Mouse (Mus musculus) C2C12 (cell line): ENCODE measurements around the gene Rpl10a. TPM values are rescaled to one million over a fixed set of nuclear protein-coding genes. Genes with fewer than 3 reads are reported as not detected.

Experiments used
- H3K27me3 ChIP-seq: one replicate; pipeline ENCODE4 v1.6.1; 2011; ENCODE audit not compliant: control insufficient read depth, insufficient read depth, insufficient read length
- H3K36me3 ChIP-seq: one replicate; pipeline ENCODE4 v1.6.1; 2011; ENCODE audit not compliant: control insufficient read depth, insufficient read depth
- H3K4me3 ChIP-seq: one replicate; pipeline ENCODE4 v1.5.1; 2011; ENCODE audit warnings: mild to moderate bottlenecking, control low read depth; ENCODE audit not compliant: poor library complexity, insufficient read depth, severe bottlenecking
- H3K79me2 ChIP-seq: one replicate; pipeline ENCODE4 v1.6.1; 2011; ENCODE audit not compliant: control insufficient read depth, insufficient read depth
- H3K79me3 ChIP-seq: one replicate; pipeline ENCODE4 v1.6.1; 2011; ENCODE audit warnings: low read depth, control low read depth
- H3ac ChIP-seq: one replicate; pipeline ENCODE3; 2011; ENCODE audit warnings: low read depth; ENCODE audit not compliant: control insufficient read depth, insufficient read length
- CEBPB ChIP-seq: IDR thresholded peaks from one replicate; pipeline ENCODE4 v1.6.1; 2011; ENCODE audit warnings: low read depth, mild to moderate bottlenecking, control low read depth, moderate library complexity
- CTCF ChIP-seq: IDR thresholded peaks from one replicate; pipeline ENCODE4 v1.5.1; 2011; ENCODE audit not compliant: control insufficient read depth, insufficient read depth, insufficient read length
- FOSL1 ChIP-seq: IDR thresholded peaks from one replicate; pipeline ENCODE4 v1.8.0; 2011; ENCODE audit warnings: mild to moderate bottlenecking, low read length; ENCODE audit not compliant: poor library complexity, insufficient read depth, severe bottlenecking
- MAX ChIP-seq: IDR thresholded peaks from one replicate; pipeline ENCODE4 v1.6.1; 2011; ENCODE audit warnings: mild to moderate bottlenecking, control low read depth
- MYOD1 ChIP-seq: IDR thresholded peaks from one replicate; pipeline ENCODE4 v1.6.1; 2011; ENCODE audit warnings: low read depth; ENCODE audit not compliant: control insufficient read depth, insufficient read length
- MYOG ChIP-seq: IDR thresholded peaks from one replicate; pipeline ENCODE4 v1.6.1; 2011; ENCODE audit not compliant: control insufficient read depth, insufficient read length; ENCODE audit errors: extremely low read depth
- USF1 ChIP-seq: IDR thresholded peaks from one replicate; pipeline ENCODE4 v1.6.1; 2011; ENCODE audit warnings: low read depth, mild to moderate bottlenecking, control low read depth, moderate library complexity
- polyA plus RNA-seq: library from polyadenylated mRNA; unstranded; fragments of >200 nt; fragmentation: generic; extraction: Trizol; gene quantifications from one replicate; pipeline ENCODE4 v1.2.1, GENCODE M21; 2012; ENCODE audit warnings: missing spikeins

The Rpl10a gene
- polyA plus RNA-seq, 1 experiment, result 3,499 TPM

GRCm38 (mm10) chr17:28331241-28332112 lies 3.2 kb downstream of the Rpl10a start:
- H3ac ChIP-seq, result peak overlapping the region; percentile 32
- peaks cover 35% of the 10 kb centered on the region for H3K36me3 ChIP-seq
- no peak for TF ChIP-seq MAX
- peak; percentile 35 for TF ChIP-seq MYOD1
- H3K4me3 ChIP-seq, result peak overlapping the region; percentile 98
- H3K79me2 ChIP-seq, result peaks cover 33% of the 10 kb centered on the region
- peaks cover 25% of the 10 kb centered on the region for H3K79me3 ChIP-seq
- no peaks in the 10 kb centered on the region for H3K27me3 ChIP-seq

- no peaks in the 10 kb centered on the region for H3K27me3 ChIP-seq
- no peak overlapping the region for H3ac ChIP-seq
- peaks cover 33% of the 10 kb centered on the region for H3K79me2 ChIP-seq
- peaks cover 25% of the 10 kb centered on the region for H3K79me3 ChIP-seq
- no peak overlapping the region for H3K4me3 ChIP-seq
- TF ChIP-seq MYOD1 (no peak), MYOG (no peak), MAX (no peak), USF1 (no peak), FOSL1 (no peak), CEBPB (no peak), CTCF (no peak)
- H3K36me3 ChIP-seq, result peaks cover 35% of the 10 kb centered on the region
Observed at GRCm38 (mm10) chr17:28332113-28332914, 4.0 kb downstream of the Rpl10a start.

GRCm38 (mm10) chr17:28332915-28333546 lies 4.8 kb downstream of the Rpl10a start:
- peaks cover 36% of the 10 kb centered on the region for H3K36me3 ChIP-seq
- no peak overlapping the region for H3K4me3 ChIP-seq
- H3K79me2 ChIP-seq, result peaks cover 33% of the 10 kb centered on the region
- H3K27me3 ChIP-seq, result no peaks in the 10 kb centered on the region
- peaks cover 25% of the 10 kb centered on the region for H3K79me3 ChIP-seq
- no peak overlapping the region for H3ac ChIP-seq
- no peak for TF ChIP-seq CEBPB
- TF ChIP-seq MAX, result no peak
- no peak for TF ChIP-seq MYOD1
- no peak for TF ChIP-seq USF1
- TF ChIP-seq FOSL1, result no peak
- no peak for TF ChIP-seq CTCF
- no peak for TF ChIP-seq MYOG

GRCm38 (mm10) chr17:28335267-28335666 lies 7.0 kb downstream of the Rpl10a start:
- no peak overlapping the region for H3K4me3 ChIP-seq
- peaks cover 9% of the 10 kb centered on the region for H3K79me3 ChIP-seq

GRCm38 (mm10) chr17:28337547-28337946 lies 9.3 kb downstream of the Rpl10a start:
- no peak overlapping the region for H3ac ChIP-seq
- H3K79me3 ChIP-seq, result no peaks in the 10 kb centered on the region
- H3K27me3 ChIP-seq, result no peaks in the 10 kb centered on the region
- no peak for TF ChIP-seq MAX
- no peak for TF ChIP-seq FOSL1
- no peak for TF ChIP-seq CEBPB
- no peak for TF ChIP-seq CTCF
- no peak for TF ChIP-seq MYOD1
- no peak for TF ChIP-seq USF1
- no peak for TF ChIP-seq MYOG
- no peak overlapping the region for H3K4me3 ChIP-seq
- peaks cover 21% of the 10 kb centered on the region for H3K36me3 ChIP-seq
- peaks cover 9% of the 10 kb centered on the region for H3K79me2 ChIP-seq

More at GRCm38 (mm10) chr17:28335267-28335666, 7.0 kb downstream of the Rpl10a start:
- no peaks in the 10 kb centered on the region for H3K27me3 ChIP-seq
- peaks cover 13% of the 10 kb centered on the region for H3K79me2 ChIP-seq
- H3K36me3 ChIP-seq, result peaks cover 35% of the 10 kb centered on the region
- H3ac ChIP-seq, result no peak overlapping the region
- TF ChIP-seq MAX (no peak), MYOG (no peak), USF1 (no peak), CTCF (no peak)
